Mouse (Mus musculus) lung, adult 2 months (tissue): ENCODE data around the gene 4933402N22Rik.
"Not testable (repeated sequence)": the region's sequence is repeated elsewhere in the genome, so short reads cannot be mapped to it uniquely, and the experiment has no call there.

Source experiments
- CTCF ChIP-seq: fragments of 200-500 bp; IDR thresholded peaks from 2 replicates; pipeline ENCODE4 v1.5.1; 2011; ENCODE audit warnings: mild to moderate bottlenecking, low read length, control low read depth; ENCODE audit not compliant: insufficient read depth
- POLR2A ChIP-seq: fragments of 200-500 bp; IDR thresholded peaks from 2 replicates; pipeline ENCODE4 v1.6.1; 2011; ENCODE audit warnings: low read depth, mild to moderate bottlenecking, control low read depth, low read length, borderline replicate concordance; ENCODE audit errors: extremely low read depth

GRCm38 (mm10) chr5:11923790-11924189 lies 5.9 kb downstream of the 4933402N22Rik start:
- TF ChIP-seq POLR2A, CTCF: not testable (repeated sequence)
